Mouse (Mus musculus): ENCODE data around the gene Fgfr2. TPM values are rescaled to one million over a fixed set of nuclear protein-coding genes. Genes with fewer than 3 reads are reported as not detected.
A peak's percentile ranks its signal among the peaks of the same experiment; 100 is the strongest.
"Not testable (repeated sequence)": the region's sequence is repeated elsewhere in the genome, so short reads cannot be mapped to it uniquely, and the experiment has no call there.

The Fgfr2 gene
- polyA plus RNA-seq, 1 experiment from 2014 or later = 20.3 TPM

- H3K27me3 ChIP-seq (ENCODE audit: control insufficient read depth, insufficient read depth, low read length) = no peaks in the 10 kb centered on the region
- ATAC-seq (replicated peaks; ENCODE audit: extremely low read depth, insufficient read depth, low FRiP score) = no peak
- no peaks in the 10 kb centered on the region for H3K36me3 ChIP-seq (ENCODE audit: control insufficient read depth, insufficient read depth)
- no peak overlapping the region for H3K4me3 ChIP-seq (ENCODE audit: low read length)
- no peak overlapping the region for H3K27ac ChIP-seq (ENCODE audit: low read length)
- no peak overlapping the region for H3K4me2 ChIP-seq (ENCODE audit: low read depth, low read length)
- H3K9ac ChIP-seq (ENCODE audit: low read length) = no peak overlapping the region
- H3K4me1 ChIP-seq (ENCODE audit: control insufficient read depth, insufficient read depth, low read length) = no peaks in the 10 kb centered on the region
- peaks cover 5% of the 10 kb centered on the region for H3K9me3 ChIP-seq (replicated peaks; ENCODE audit: control insufficient read depth, low read length)
- WGBS = 72% methylated on average over 3 of the region's 3 CpGs
Observed at GRCm38 (mm10) chr7:131465117-131465601, 1658.0 kb downstream of the Fgfr2 start.

- no peak overlapping the region for H3K4me2 ChIP-seq (ENCODE audit: low read depth, low read length)
- no peak overlapping the region for H3K9ac ChIP-seq (ENCODE audit: low read length)
- no peaks in the 10 kb centered on the region for H3K36me3 ChIP-seq (ENCODE audit: control insufficient read depth, insufficient read depth)
- H3K4me1 ChIP-seq (ENCODE audit: control insufficient read depth, insufficient read depth, low read length) = no peaks in the 10 kb centered on the region
- no peaks in the 10 kb centered on the region for H3K27me3 ChIP-seq (ENCODE audit: control insufficient read depth, insufficient read depth, low read length)
- ATAC-seq (replicated peaks; ENCODE audit: extremely low read depth, insufficient read depth, low FRiP score) = no peak
- H3K9me3 ChIP-seq (replicated peaks; ENCODE audit: control insufficient read depth, low read length) = no peaks in the 10 kb centered on the region
- WGBS = 76% methylated on average over 5 of the region's 5 CpGs
- no peak overlapping the region for H3K4me3 ChIP-seq (ENCODE audit: low read length)
- no peak overlapping the region for H3K27ac ChIP-seq (ENCODE audit: low read length)
Observed at GRCm38 (mm10) chr7:131456714-131457113, 1666.4 kb downstream of the Fgfr2 start.

GRCm38 (mm10) chr7:131437051-131437450 lies 1686.1 kb downstream of the Fgfr2 start:
- Histone ChIP-seq H3K4me3 (ENCODE audit: low read length) (no peak overlapping the region), H3K27ac (ENCODE audit: low read length) (no peak overlapping the region), H3K36me3 (ENCODE audit: control insufficient read depth, insufficient read depth) (no peaks in the 10 kb centered on the region), H3K9ac (ENCODE audit: low read length) (no peak overlapping the region), H3K4me2 (ENCODE audit: low read depth, low read length) (no peak overlapping the region), H3K4me1 (ENCODE audit: control insufficient read depth, insufficient read depth, low read length) (no peaks in the 10 kb centered on the region), H3K9me3 (replicated peaks; ENCODE audit: control insufficient read depth, low read length) (no peaks in the 10 kb centered on the region), H3K27me3 (ENCODE audit: control insufficient read depth, insufficient read depth, low read length) (no peaks in the 10 kb centered on the region)
- 65% methylated on average over 3 of the region's 3 CpGs for WGBS
- ATAC-seq (replicated peaks; ENCODE audit: extremely low read depth, insufficient read depth, low FRiP score) = no peak

GRCm38 (mm10) chr7:131434276-131434675 lies 1688.9 kb downstream of the Fgfr2 start:
- Histone ChIP-seq H3K4me2 (ENCODE audit: low read depth, low read length) (no peak overlapping the region), H3K27me3 (ENCODE audit: control insufficient read depth, insufficient read depth, low read length) (no peaks in the 10 kb centered on the region), H3K27ac (ENCODE audit: low read length) (no peak overlapping the region), H3K36me3 (ENCODE audit: control insufficient read depth, insufficient read depth) (peaks cover 12% of the 10 kb centered on the region), H3K9me3 (replicated peaks; ENCODE audit: control insufficient read depth, low read length) (no peaks in the 10 kb centered on the region), H3K4me1 (ENCODE audit: control insufficient read depth, insufficient read depth, low read length) (no peaks in the 10 kb centered on the region), H3K9ac (ENCODE audit: low read length) (no peak overlapping the region), H3K4me3 (ENCODE audit: low read length) (no peak overlapping the region)
- no peak for ATAC-seq (replicated peaks; ENCODE audit: extremely low read depth, insufficient read depth, low FRiP score)
- WGBS = 69% methylated on average over 1 of the region's 1 CpGs

GRCm38 (mm10) chr7:131432244-131432643 lies 1690.9 kb downstream of the Fgfr2 start:
- H3K4me2 ChIP-seq (ENCODE audit: low read depth, low read length) = no peak overlapping the region
- peaks cover 20% of the 10 kb centered on the region for H3K36me3 ChIP-seq (ENCODE audit: control insufficient read depth, insufficient read depth)
- no peaks in the 10 kb centered on the region for H3K4me1 ChIP-seq (ENCODE audit: control insufficient read depth, insufficient read depth, low read length)
- no peak overlapping the region for H3K9ac ChIP-seq (ENCODE audit: low read length)
- H3K4me3 ChIP-seq (ENCODE audit: low read length) = no peak overlapping the region
- no peaks in the 10 kb centered on the region for H3K9me3 ChIP-seq (replicated peaks; ENCODE audit: control insufficient read depth, low read length)
- no peaks in the 10 kb centered on the region for H3K27me3 ChIP-seq (ENCODE audit: control insufficient read depth, insufficient read depth, low read length)
- ATAC-seq (replicated peaks; ENCODE audit: extremely low read depth, insufficient read depth, low FRiP score) = no peak
- H3K27ac ChIP-seq (ENCODE audit: low read length) = no peak overlapping the region
- 33% methylated on average over 1 of the region's 1 CpGs for WGBS

- Histone ChIP-seq H3K9ac (ENCODE audit: low read length) (no peak overlapping the region), H3K4me2 (ENCODE audit: low read depth, low read length) (no peak overlapping the region), H3K4me3 (ENCODE audit: low read length) (no peak overlapping the region), H3K27me3 (ENCODE audit: control insufficient read depth, insufficient read depth, low read length) (no peaks in the 10 kb centered on the region), H3K36me3 (ENCODE audit: control insufficient read depth, insufficient read depth) (peaks cover 23% of the 10 kb centered on the region), H3K4me1 (ENCODE audit: control insufficient read depth, insufficient read depth, low read length) (no peaks in the 10 kb centered on the region), H3K27ac (ENCODE audit: low read length) (no peak overlapping the region), H3K9me3 (replicated peaks; ENCODE audit: control insufficient read depth, low read length) (0 out of 2 replicates have a peak, but pooled peaks cover 3% of the 10 kb centered on the region)
- no peak for ATAC-seq (replicated peaks; ENCODE audit: extremely low read depth, insufficient read depth, low FRiP score)
- WGBS = 82% methylated on average over 5 of the region's 5 CpGs
Observed at GRCm38 (mm10) chr7:131427331-131427730, 1695.8 kb downstream of the Fgfr2 start.

GRCm38 (mm10) chr7:131424912-131425311 lies 1698.2 kb downstream of the Fgfr2 start:
- 0 out of 2 replicates have a peak, but pooled peaks cover 3% of the 10 kb centered on the region for H3K9me3 ChIP-seq (replicated peaks; ENCODE audit: control insufficient read depth, low read length)
- 69% methylated on average over 2 of the region's 2 CpGs for WGBS
- no peak overlapping the region for H3K4me3 ChIP-seq (ENCODE audit: low read length)
- H3K27me3 ChIP-seq (ENCODE audit: control insufficient read depth, insufficient read depth, low read length) = no peaks in the 10 kb centered on the region
- no peak overlapping the region for H3K4me2 ChIP-seq (ENCODE audit: low read depth, low read length)
- ATAC-seq (replicated peaks; ENCODE audit: extremely low read depth, insufficient read depth, low FRiP score) = no peak
- no peaks in the 10 kb centered on the region for H3K4me1 ChIP-seq (ENCODE audit: control insufficient read depth, insufficient read depth, low read length)
- peaks cover 11% of the 10 kb centered on the region; the same call in 1 of the 2 replicates for H3K36me3 ChIP-seq (ENCODE audit: control insufficient read depth, insufficient read depth)
- H3K27ac ChIP-seq (ENCODE audit: low read length) = no peak overlapping the region
- H3K9ac ChIP-seq (ENCODE audit: low read length) = no peak overlapping the region

- ATAC-seq (replicated peaks; ENCODE audit: extremely low read depth, insufficient read depth, low FRiP score) = no peak
- H3K27ac ChIP-seq (ENCODE audit: low read length) = no peak overlapping the region
- H3K4me3 ChIP-seq (ENCODE audit: low read length) = no peak overlapping the region
- no peaks in the 10 kb centered on the region for H3K4me1 ChIP-seq (ENCODE audit: control insufficient read depth, insufficient read depth, low read length)
- H3K9ac ChIP-seq (ENCODE audit: low read length) = no peak overlapping the region
- no peaks in the 10 kb centered on the region for H3K27me3 ChIP-seq (ENCODE audit: control insufficient read depth, insufficient read depth, low read length)
- H3K4me2 ChIP-seq (ENCODE audit: low read depth, low read length) = no peak overlapping the region
- H3K36me3 ChIP-seq (ENCODE audit: control insufficient read depth, insufficient read depth) = no peaks in the 10 kb centered on the region
- H3K9me3 ChIP-seq (replicated peaks; ENCODE audit: control insufficient read depth, low read length) = no peaks in the 10 kb centered on the region
Observed at GRCm38 (mm10) chr7:131417605-131418004, 1705.5 kb downstream of the Fgfr2 start.

GRCm38 (mm10) chr7:131416742-131417141 lies 1706.4 kb downstream of the Fgfr2 start:
- not testable (repeated sequence) for ATAC-seq (replicated peaks; ENCODE audit: extremely low read depth, insufficient read depth, low FRiP score); H3K27me3 ChIP-seq (ENCODE audit: control insufficient read depth, insufficient read depth, low read length); H3K36me3 ChIP-seq (ENCODE audit: control insufficient read depth, insufficient read depth); H3K4me3 ChIP-seq (ENCODE audit: low read length); H3K9me3 ChIP-seq (replicated peaks; ENCODE audit: control insufficient read depth, low read length); H3K4me2 ChIP-seq (ENCODE audit: low read depth, low read length); H3K9ac ChIP-seq (ENCODE audit: low read length); H3K27ac ChIP-seq (ENCODE audit: low read length); H3K4me1 ChIP-seq (ENCODE audit: control insufficient read depth, insufficient read depth, low read length)

- no peak for ATAC-seq (replicated peaks; ENCODE audit: extremely low read depth, insufficient read depth, low FRiP score)
- Histone ChIP-seq H3K27me3 (ENCODE audit: control insufficient read depth, insufficient read depth, low read length) (no peaks in the 10 kb centered on the region), H3K36me3 (ENCODE audit: control insufficient read depth, insufficient read depth) (no peaks in the 10 kb centered on the region), H3K4me3 (ENCODE audit: low read length) (no peak overlapping the region), H3K4me1 (ENCODE audit: control insufficient read depth, insufficient read depth, low read length) (peaks cover 9% of the 10 kb centered on the region), H3K9ac (ENCODE audit: low read length) (no peak overlapping the region), H3K9me3 (replicated peaks; ENCODE audit: control insufficient read depth, low read length) (no peaks in the 10 kb centered on the region), H3K27ac (ENCODE audit: low read length) (no peak overlapping the region), H3K4me2 (ENCODE audit: low read depth, low read length) (peak overlapping the region; percentile 62)
- 52% methylated on average over 2 of the region's 2 CpGs for WGBS
Observed at GRCm38 (mm10) chr7:131411941-131412270, 1711.2 kb downstream of the Fgfr2 start.
